Mouse (Mus musculus) limb, embryonic 11.5 days (tissue): ENCODE data around the gene Phgr1. TPM values are rescaled to one million over a fixed set of nuclear protein-coding genes. Genes with fewer than 3 reads are reported as not detected.
A peak's percentile ranks its signal among the peaks of the same experiment; 100 is the strongest.

Source experiments
- ATAC-seq: fragments of 200-750 bp; cut with Nextera tagmentation; 2 replicates; pipeline ENCODE4 v1.8.0; 2017; ENCODE audit warnings: low read depth; ENCODE audit not compliant: insufficient number of reproducible peaks, low FRiP score, low TSS enrichment
- DNase-seq: peaks from one replicate; pipeline ENCODE4 v3.0.0-alpha.2; 2015; ENCODE audit warnings: low spot score
- H3K27ac ChIP-seq: fragments of 300-500 bp; sonication (generic); replicated peaks from 2 replicates; pipeline ENCODE4 v1.5.1; 2014; ENCODE audit warnings: low read depth, mild to moderate bottlenecking, low read length
- H3K27me3 ChIP-seq: fragments of 300-500 bp; sonication (generic); 2 replicates; pipeline ENCODE4 v1.6.1; 2014; ENCODE audit warnings: mild to moderate bottlenecking, low read length, mixed read lengths; ENCODE audit not compliant: control insufficient read depth, insufficient read depth
- H3K36me3 ChIP-seq: fragments of 300-500 bp; sonication (generic); 2 replicates; pipeline ENCODE4 v1.6.1; 2014; ENCODE audit warnings: mild to moderate bottlenecking, low read length, moderate library complexity, mixed read lengths; ENCODE audit not compliant: control insufficient read depth, insufficient read depth
- H3K4me1 ChIP-seq: fragments of 300-500 bp; sonication (generic); 2 replicates; pipeline ENCODE4 v1.6.1; 2014; ENCODE audit warnings: low read length, mixed read lengths; ENCODE audit not compliant: control insufficient read depth, insufficient read depth
- H3K4me2 ChIP-seq: fragments of 300-500 bp; sonication (generic); 2 replicates; pipeline ENCODE4 v1.6.1; 2014; ENCODE audit warnings: low read depth, mild to moderate bottlenecking, moderate library complexity; ENCODE audit not compliant: severe bottlenecking
- H3K4me3 ChIP-seq: fragments of 300-500 bp; sonication (generic); 2 replicates; pipeline ENCODE4 v1.5.1; 2014; ENCODE audit warnings: low read depth, low read length
- H3K9ac ChIP-seq: fragments of 300-500 bp; sonication (generic); 2 replicates; pipeline ENCODE4 v1.6.1; 2014; ENCODE audit warnings: mild to moderate bottlenecking, low read length
- H3K9me3 ChIP-seq: fragments of 300-500 bp; sonication (generic); 2 replicates; pipeline ENCODE4 v1.6.1; 2016; ENCODE audit warnings: low read length; ENCODE audit not compliant: control insufficient read depth
- WGBS: fragments of 180-500 bp; shearing (Covaris S2); extraction: QIAGEN DNeasy Blood & Tissue Kit; methylation state at CpG from one replicate; pipeline ENCODE4 v1.1.7; 2014; 5-methylcytosine and 5-hydroxymethylcytosine counted together
- polyA plus RNA-seq: library from polyadenylated mRNA; unstranded; fragments of >200 nt; fragmentation: Nextera tagmentation; extraction: Ambion mirVana; gene quantifications from 2 replicates; pipeline ENCODE4 v1.2.1, GENCODE M21; 2014

Gene Phgr1
- polyA plus RNA-seq, 1 experiment from 2014 or later, result not detected

- no peak overlapping the region for H3K27ac ChIP-seq
- DNase-seq (peak; percentile 58), ATAC-seq (no peak)
- H3K4me1 ChIP-seq, result peaks cover 11% of the 10 kb centered on the region
- H3K9ac ChIP-seq, result no peak overlapping the region
- H3K4me2 ChIP-seq, result no peak overlapping the region
- H3K27me3 ChIP-seq, result peaks cover 6% of the 10 kb centered on the region; the same call in 1 of the 2 replicates
- H3K36me3 ChIP-seq, result no peaks in the 10 kb centered on the region
- H3K4me3 ChIP-seq, result no peak overlapping the region
- no peaks in the 10 kb centered on the region for H3K9me3 ChIP-seq
- 6% methylated on average over 3 of the region's 3 CpGs for whole genome bisulfite sequencing
Measured at GRCm38 (mm10) chr2:118730622-118730915, 42.0 kb upstream of the Phgr1 start.

GRCm38 (mm10) chr2:118731981-118732380, 40.6 kb upstream of the Phgr1 start:
- H3K4me2 ChIP-seq, result no peak overlapping the region
- peaks cover 6% of the 10 kb centered on the region; the same call in 1 of the 2 replicates for H3K27me3 ChIP-seq
- no peak overlapping the region for H3K27ac ChIP-seq
- no peak for ATAC-seq
- H3K36me3 ChIP-seq, result no peaks in the 10 kb centered on the region
- no peak for DNase-seq
- no peaks in the 10 kb centered on the region for H3K9me3 ChIP-seq
- H3K4me3 ChIP-seq, result no peak overlapping the region
- WGBS, result 85% methylated on average over 5 of the region's 5 CpGs
- no peak overlapping the region for H3K9ac ChIP-seq
- peaks cover 11% of the 10 kb centered on the region for H3K4me1 ChIP-seq

GRCm38 (mm10) chr2:118733341-118733740, 39.2 kb upstream of the Phgr1 start:
- ATAC-seq, result no peak
- Histone ChIP-seq H3K4me1 (peaks cover 6% of the 10 kb centered on the region), H3K36me3 (no peaks in the 10 kb centered on the region), H3K4me2 (no peak overlapping the region), H3K9ac (no peak overlapping the region), H3K4me3 (no peak overlapping the region), H3K27me3 (peaks cover 6% of the 10 kb centered on the region; the same call in 1 of the 2 replicates), H3K9me3 (no peaks in the 10 kb centered on the region), H3K27ac (no peak overlapping the region)
- WGBS, result 47% methylated on average over 5 of the region's 5 CpGs
- no peak for DNase-seq

GRCm38 (mm10) chr2:118740341-118740740, 32.2 kb upstream of the Phgr1 start:
- DNase-seq, result no peak
- no peaks in the 10 kb centered on the region for H3K36me3 ChIP-seq
- peaks cover 5% of the 10 kb centered on the region; the same call in 1 of the 2 replicates for H3K4me1 ChIP-seq
- 73% methylated on average over 3 of the region's 3 CpGs for WGBS
- H3K4me2 ChIP-seq, result no peak overlapping the region
- no peak for ATAC-seq
- H3K9ac ChIP-seq, result no peak overlapping the region
- no peaks in the 10 kb centered on the region for H3K9me3 ChIP-seq
- H3K4me3 ChIP-seq, result no peak overlapping the region
- H3K27me3 ChIP-seq, result peaks cover 12% of the 10 kb centered on the region
- no peak overlapping the region for H3K27ac ChIP-seq

- H3K4me2 ChIP-seq, result no peak overlapping the region
- no peak overlapping the region for H3K9ac ChIP-seq
- H3K9me3 ChIP-seq, result no peaks in the 10 kb centered on the region
- no peaks in the 10 kb centered on the region for H3K36me3 ChIP-seq
- no peak overlapping the region for H3K4me3 ChIP-seq
- ATAC-seq (no peak), DNase-seq (no peak)
- H3K27me3 ChIP-seq, result peaks cover 12% of the 10 kb centered on the region
- peaks cover 5% of the 10 kb centered on the region; the same call in 1 of the 2 replicates for H3K4me1 ChIP-seq
- 64% methylated on average over 9 of the region's 9 CpGs for WGBS
- H3K27ac ChIP-seq, result no peak overlapping the region
Measured at GRCm38 (mm10) chr2:118741183-118741582, 31.4 kb upstream of the Phgr1 start.

- Histone ChIP-seq H3K9me3 (no peaks in the 10 kb centered on the region), H3K4me2 (no peak overlapping the region), H3K9ac (no peak overlapping the region), H3K27me3 (peaks cover 12% of the 10 kb centered on the region), H3K4me3 (no peak overlapping the region), H3K36me3 (no peaks in the 10 kb centered on the region), H3K27ac (no peak overlapping the region), H3K4me1 (peaks cover 8% of the 10 kb centered on the region; the same call in 1 of the 2 replicates)
- ATAC-seq (no peak), DNase-seq (no peak)
- 28% methylated on average over 8 of the region's 8 CpGs for WGBS
Measured at GRCm38 (mm10) chr2:118743261-118743943, 29.2 kb upstream of the Phgr1 start.

- Histone ChIP-seq H3K9ac (no peak overlapping the region), H3K36me3 (no peaks in the 10 kb centered on the region), H3K4me2 (peak overlapping the region; percentile 98), H3K27ac (no peak overlapping the region), H3K4me3 (peak overlapping the region; percentile 87; the same call in 1 of the 2 replicates), H3K4me1 (peaks cover 8% of the 10 kb centered on the region; the same call in 1 of the 2 replicates), H3K9me3 (no peaks in the 10 kb centered on the region), H3K27me3 (peaks cover 12% of the 10 kb centered on the region)
- 4% methylated on average over 7 of the region's 7 CpGs for WGBS
- DNase-seq (no peak), ATAC-seq (no peak)
Measured at GRCm38 (mm10) chr2:118744621-118745020, 27.9 kb upstream of the Phgr1 start.

- WGBS, result under 1% methylated on average over 45 of the region's 57 CpGs
- ATAC-seq, result peak; percentile 89
- DNase-seq, result peak; percentile 91
- no peaks in the 10 kb centered on the region for H3K9me3 ChIP-seq
- H3K4me3 ChIP-seq, result peak within 1 kb of the TSS; percentile 87
- H3K27me3 ChIP-seq, result peaks cover 12% of the 10 kb centered on the region
- peak within 1 kb of the TSS; percentile 86 for H3K9ac ChIP-seq
- no peaks in the 10 kb centered on the region for H3K36me3 ChIP-seq
- H3K4me1 ChIP-seq, result peaks cover 15% of the 10 kb centered on the region
- no peak within 1 kb of the TSS for H3K27ac ChIP-seq
- H3K4me2 ChIP-seq, result peak within 1 kb of the TSS; percentile 98
Measured at GRCm38 (mm10) chr2:118745232-118745884, 27.2 kb upstream of the Phgr1 start, which contains the start of gene Inafm2. Inafm2 (plus strand) TSS chr2:118745758.
